Comparison of ENCODE assay signal across 8 mouse cellular contexts in the genomic region with DNA sequence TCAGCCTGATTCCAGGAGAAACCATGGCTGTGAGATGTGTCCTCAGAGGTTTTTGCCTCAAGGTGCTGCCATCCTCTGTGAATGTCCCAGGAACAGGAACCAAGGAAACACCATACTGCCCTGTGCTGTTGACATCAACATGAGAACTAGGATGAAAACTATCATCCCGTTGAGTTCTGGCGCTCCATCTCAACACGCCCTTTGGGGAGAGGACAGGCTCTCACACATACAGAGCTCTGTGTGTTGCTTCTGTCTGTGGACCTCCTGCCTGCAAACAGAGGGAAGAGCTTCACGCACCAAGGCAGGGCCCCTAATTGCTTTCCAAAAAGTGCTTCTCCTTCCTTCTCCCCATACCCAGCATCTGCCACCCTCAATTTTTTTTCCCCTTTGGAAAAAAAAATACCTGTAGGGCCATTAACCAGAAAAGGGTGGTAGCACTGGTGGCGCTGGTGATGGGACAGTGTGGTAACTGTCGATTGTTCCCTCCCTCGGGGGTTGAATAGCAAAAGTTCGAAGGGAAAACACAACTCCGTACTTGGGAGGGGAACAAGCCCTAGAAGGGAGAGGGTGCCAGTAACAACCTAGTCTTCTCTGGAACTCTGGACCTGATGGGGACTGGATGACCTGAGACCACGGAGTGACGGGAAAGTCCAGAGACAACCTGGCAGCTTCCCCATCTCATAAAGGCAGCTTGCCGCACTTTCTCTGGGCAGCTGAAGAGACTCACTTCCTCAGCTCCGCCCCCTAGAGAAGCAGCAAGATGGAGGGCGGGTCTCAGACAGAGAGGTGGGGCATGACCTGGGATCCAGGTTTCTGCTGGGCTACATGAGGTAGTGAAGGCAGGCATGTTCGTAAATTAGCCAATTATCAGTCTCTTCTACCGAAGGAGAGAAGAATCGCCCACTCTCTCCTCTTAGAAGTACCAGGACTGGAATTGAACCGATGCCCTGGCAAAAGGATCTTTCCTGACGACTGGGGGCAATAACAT. TPM values are rescaled to one million over a fixed set of nuclear protein-coding genes. Genes with fewer than 3 reads are reported as not detected.
DNase-seq lines count a peak whose midpoint lies in the region; ATAC-seq and TF ChIP-seq lines count a peak whose summit lies in the region.

No protein-coding gene starts in this region.

- H3K9me3 ChIP-seq in ES-E14 (ENCODE audit: control insufficient read depth, insufficient read depth, low read depth, low read length): no peaks in the 10 kb centered on the region
- no peaks in the 10 kb centered on the region for H3K9me3 ChIP-seq in heart, embryonic 14.5 days (ENCODE audit: control insufficient read depth, low read length)
- H3K9me3 ChIP-seq in liver, embryonic 12.5 days (replicated peaks): no peaks in the 10 kb centered on the region
- H3K9me3 ChIP-seq in midbrain, postnatal 0 days (ENCODE audit: low read length): no peaks in the 10 kb centered on the region

- peak overlapping the region; percentile 27 to 65 for H3K4me3 ChIP-seq in ES-E14 (ENCODE audit: insufficient read depth in 1 of 2, low read depth in 1 of 2, low read length in 2 of 2, poor library complexity in 1 of 2, severe bottlenecking in 1 of 2)
- H3K4me3 ChIP-seq in heart, embryonic 14.5 days (ENCODE audit: control insufficient read depth in 1 of 2, insufficient read depth in 1 of 2, low read depth in 1 of 2, low read length in 2 of 2): no peak overlapping the region
- H3K4me3 ChIP-seq in liver, embryonic 12.5 days: peak overlapping the region; percentile 51
- no peak overlapping the region for H3K4me3 ChIP-seq in midbrain, postnatal 0 days (ENCODE audit: low read depth, low read length)

- peak; percentile 31 for DNase-seq in 3T3-L1 (ENCODE audit: low read depth, low spot score)
- DNase-seq in ES-E14 (ENCODE audit: low read depth, low spot score): peak; percentile 79
- peak; percentile 78 for DNase-seq in spleen, adult 12 weeks (ENCODE audit: low spot score)
- DNase-seq in cerebellum, adult 9-10 months: no peak
- DNase-seq in midbrain, postnatal 0 days (ENCODE audit: low spot score): no peak
- DNase-seq in adrenal gland, adult 8-10 months: no peak

- H3K4me1 ChIP-seq in ES-E14 (ENCODE audit: control insufficient read depth in 2 of 2, insufficient read depth in 2 of 2, low read length in 2 of 2, poor library complexity in 1 of 2): peaks cover 2 to 28% of the 10 kb centered on the region in 2 experiments; a peak in 2 of 4 replicates
- H3K4me1 ChIP-seq in heart, embryonic 14.5 days (ENCODE audit: control insufficient read depth in 2 of 2, insufficient read depth in 2 of 2, low read length in 2 of 2): no peaks in the 10 kb centered on the region
- H3K4me1 ChIP-seq in liver, embryonic 12.5 days: peaks cover 72% of the 10 kb centered on the region
- H3K4me1 ChIP-seq in midbrain, postnatal 0 days (ENCODE audit: insufficient read depth, low read length): no peaks in the 10 kb centered on the region

- no peaks in the 10 kb centered on the region for H3K27me3 ChIP-seq in heart, embryonic 14.5 days (ENCODE audit: control insufficient read depth, insufficient read depth, low read length)
- H3K27me3 ChIP-seq in liver, embryonic 12.5 days (replicated peaks): no peaks in the 10 kb centered on the region
- H3K27me3 ChIP-seq in midbrain, postnatal 0 days (ENCODE audit: insufficient read depth, low read length): no peaks in the 10 kb centered on the region

- no peak for TF ChIP-seq CTCF in midbrain, postnatal 0 days (IDR thresholded peaks at IDR 0.05)

- 30% methylated on average over 19 of the region's 19 CpGs for WGBS in heart, embryonic 14.5 days
- 13% methylated on average over 19 of the region's 19 CpGs for whole genome bisulfite sequencing in liver, embryonic 12.5 days (ENCODE audit: insufficient replicate concordance)
- 46% methylated on average over 19 of the region's 19 CpGs for WGBS in midbrain, postnatal 0 days

- in situ Hi-C loops in ES-E14 (cut with MboI; ENCODE audit: low sequenced_read_pairs in 2 of 2, unreplicated experiment in 2 of 2): no loop called here

- peak overlapping the region; percentile 2; the same call in 1 of the 2 replicates for H3K4me2 ChIP-seq in heart, embryonic 14.5 days (ENCODE audit: low read length)
- peak overlapping the region; percentile 84 for H3K4me2 ChIP-seq in liver, embryonic 12.5 days
- H3K4me2 ChIP-seq in midbrain, postnatal 0 days (ENCODE audit: low read depth, low read length, poor library complexity, severe bottlenecking): no peak overlapping the region

- no peak for ATAC-seq in heart, embryonic 14.5 days (ENCODE audit: insufficient number of reproducible peaks, insufficient read depth, low FRiP score, low read depth)
- ATAC-seq in liver, embryonic 12.5 days: peak; percentile 60
- ATAC-seq in midbrain, postnatal 0 days (ENCODE audit: low FRiP score): no peak

- H3K27ac ChIP-seq in ES-E14 (ENCODE audit: insufficient read depth, low read depth, low read length, poor library complexity, severe bottlenecking): peak overlapping the region; percentile 20; the same call in 1 of the 2 replicates
- H3K27ac ChIP-seq in heart, embryonic 14.5 days (replicated peaks in 1 of 2; ENCODE audit: control insufficient read depth in 1 of 2, insufficient read depth in 1 of 2, low read depth in 2 of 2, low read length in 2 of 2): no peak overlapping the region
- H3K27ac ChIP-seq in liver, embryonic 12.5 days: peak overlapping the region; percentile 100
- H3K27ac ChIP-seq in midbrain, postnatal 0 days (ENCODE audit: low read depth, low read length): no peak overlapping the region

- peak overlapping the region; percentile 70 for H3K9ac ChIP-seq in ES-E14 (ENCODE audit: insufficient read depth, low read depth, low read length, poor library complexity, severe bottlenecking)
- no peak overlapping the region for H3K9ac ChIP-seq in heart, embryonic 14.5 days (ENCODE audit: low read length)
- H3K9ac ChIP-seq in liver, embryonic 12.5 days: peak overlapping the region; percentile 86
- no peak overlapping the region for H3K9ac ChIP-seq in midbrain, postnatal 0 days (replicated peaks; ENCODE audit: low read length, poor library complexity, severe bottlenecking)

- H3K36me3 ChIP-seq in ES-E14 (ENCODE audit: control insufficient read depth, insufficient read depth, low read length, poor library complexity, severe bottlenecking): peaks cover 12% of the 10 kb centered on the region
- H3K36me3 ChIP-seq in heart, embryonic 14.5 days (ENCODE audit: control insufficient read depth, insufficient read depth, low read length): peaks cover 19% of the 10 kb centered on the region
- H3K36me3 ChIP-seq in liver, embryonic 12.5 days: peaks cover 28% of the 10 kb centered on the region
- H3K36me3 ChIP-seq in midbrain, postnatal 0 days (ENCODE audit: insufficient read depth, low read length): peaks cover 10% of the 10 kb centered on the region

TF ChIP-seq in ES-E14, 5 proteins besides CTCF, POLR2A, EP300 and RAD21:
- TF ChIP-seq ZNF384 (IDR thresholded peaks at IDR 0.05; ENCODE audit: low read depth, low read length): no peak
- TF ChIP-seq MAFK (IDR thresholded peaks at IDR 0.05; ENCODE audit: insufficient read depth, low read depth, low read length): no peak
- TF ChIP-seq CHD2 (IDR thresholded peaks at IDR 0.05; ENCODE audit: low read depth, low read length): no peak
- TF ChIP-seq HCFC1 (IDR thresholded peaks at IDR 0.05; ENCODE audit: borderline replicate concordance, insufficient read depth, low read length): no peak
- no peak for TF ChIP-seq ZC3H11A (IDR thresholded peaks at IDR 0.05; ENCODE audit: borderline replicate concordance, low read depth, low read length)

RNA-seq across cellular contexts. Expression of a gene that starts 11.1 kb away (rescaled TPM):
- 178 and 220 TPM in 2 replicates for total RNA-seq in ES-E14 (2012; rRNA removed)
- polyA plus RNA-seq in heart, embryonic 14.5 days (2014; fragmentation: Nextera tagmentation; extraction: Ambion mirVana): 116 and 124 TPM in 2 replicates
- 207 and 209 TPM in 2 replicates for polyA plus RNA-seq in liver, embryonic 12.5 days (2016; fragmentation: Nextera tagmentation; extraction: Ambion mirVana)
- 47.8 and 55.4 TPM in 2 replicates for total RNA-seq in midbrain, postnatal 0 days (2014; rRNA removed)
- 122 and 128 TPM in 2 replicates for polyA plus RNA-seq in midbrain, postnatal 0 days (2015; fragmentation: Nextera tagmentation; extraction: Ambion mirVana)
- 10 to 100 TPM; 73.7 to 85.1 (median 84.2) TPM for total RNA-seq in adrenal gland, adult 8-10 months (2022)

RNA-seq across cellular contexts. Expression of a gene that starts 11.9 kb away (rescaled TPM):
- 1.8 and 5.2 TPM in 2 replicates for total RNA-seq in ES-E14 (2012; rRNA removed)
- polyA plus RNA-seq in heart, embryonic 14.5 days (2014; fragmentation: Nextera tagmentation; extraction: Ambion mirVana): 0.09 and 0.26 TPM in 2 replicates
- 5.9 and 6.2 TPM in 2 replicates for polyA plus RNA-seq in liver, embryonic 12.5 days (2016; fragmentation: Nextera tagmentation; extraction: Ambion mirVana)
- total RNA-seq in midbrain, postnatal 0 days (2014; rRNA removed): 206 and 215 TPM in 2 replicates
- 47.3 and 57.8 TPM in 2 replicates for polyA plus RNA-seq in midbrain, postnatal 0 days (2015; fragmentation: Nextera tagmentation; extraction: Ambion mirVana)
- 10 to 100 TPM in 2 of 4 experiments, 1 to 10 TPM in 2; 5.9 to 32.3 (median 18.0) TPM for total RNA-seq in adrenal gland, adult 8-10 months (2022)

RNA-seq across cellular contexts. Expression of a gene that starts 45.0 kb away (rescaled TPM):
- total RNA-seq in ES-E14 (2012; rRNA removed): not detected in 2 replicates
- 0.09 and 1.00 TPM in 2 replicates for polyA plus RNA-seq in heart, embryonic 14.5 days (2014; fragmentation: Nextera tagmentation; extraction: Ambion mirVana)
- polyA plus RNA-seq in liver, embryonic 12.5 days (2016; fragmentation: Nextera tagmentation; extraction: Ambion mirVana): 209 and 217 TPM in 2 replicates
- total RNA-seq in midbrain, postnatal 0 days (2014; rRNA removed): 0.19 TPM in 1 of 2 replicates, not detected in the other
- 0.20 TPM in 1 of 2 replicates, not detected in the other for polyA plus RNA-seq in midbrain, postnatal 0 days (2015; fragmentation: Nextera tagmentation; extraction: Ambion mirVana)
- not detected for total RNA-seq in adrenal gland, adult 8-10 months (2022)

Comparison
In these comparisons a context has a peak if more than half of its experiments do, and no peak if none do; other contexts are left out.
1. DNase-seq: peak in 3T3-L1 (single experiment), ES-E14 (single experiment) and spleen, adult 12 weeks (single experiment); none in cerebellum, adult 9-10 months (single experiment), midbrain, postnatal 0 days (single experiment) and adrenal gland, adult 8-10 months (single experiment).
2. H3K27ac ChIP-seq: peak in ES-E14 (single experiment) and liver, embryonic 12.5 days (single experiment); none in heart, embryonic 14.5 days (0 of 2) and midbrain, postnatal 0 days (single experiment).
3. H3K4me3 ChIP-seq: peak in ES-E14 (2 of 2) and liver, embryonic 12.5 days (single experiment); none in heart, embryonic 14.5 days (0 of 2) and midbrain, postnatal 0 days (single experiment).
4. H3K9ac ChIP-seq: peak in ES-E14 (single experiment) and liver, embryonic 12.5 days (single experiment); none in heart, embryonic 14.5 days (single experiment) and midbrain, postnatal 0 days (single experiment).